Mouse (Mus musculus) heart, adult 2 months (tissue): ENCODE measurements at regions not wholly inside any gene's neighbourhood (a gene's known extent, or its start where the extent isn't known, plus 50 kb on each side); places are given as distances from the start of the nearest gene placed in this dataset.

Source experiments
- CTCF ChIP-seq: fragments of 200-600 bp; IDR thresholded peaks from 2 replicates; pipeline ENCODE4 v1.8.1; 2022; ENCODE audit warnings: antibody characterized with exemption, mild to moderate bottlenecking, moderate library complexity
- EP300 ChIP-seq: fragments of 200-500 bp; IDR thresholded peaks from 2 replicates; pipeline ENCODE4 v1.6.1; 2011; ENCODE audit warnings: low read depth, low read length, control low read depth; ENCODE audit not compliant: insufficient read depth
- POLR2A ChIP-seq: fragments of 200-500 bp; IDR thresholded peaks from 2 replicates; pipeline ENCODE4 v1.6.1; 2011; ENCODE audit warnings: mild to moderate bottlenecking, low read depth, low read length, control low read depth; ENCODE audit not compliant: insufficient read depth

GRCm38 (mm10) chr10:29589739-29590138, 54.1 kb upstream of the Rspo3 start:
- TF ChIP-seq EP300 (no peak), CTCF (no peak), POLR2A (no peak)
